Mouse (Mus musculus): ENCODE results near the gene Lrrk1. TPM values are rescaled to one million over a fixed set of nuclear protein-coding genes. Genes with fewer than 3 reads are reported as not detected.

Gene Lrrk1
- polyA plus RNA-seq, 1 experiment: 76.4 TPM

- no peak for TF ChIP-seq POLR2A (IDR thresholded peaks at IDR 0.05; ENCODE audit: borderline replicate concordance, extremely low read depth, low read depth, low read length)
- no peak for TF ChIP-seq CTCF (IDR thresholded peaks at IDR 0.05; ENCODE audit: insufficient read depth, low read length)
- whole genome bisulfite sequencing: 82% methylated on average over 7 of the region's 7 CpGs
- DNase-seq: no peak
- Histone ChIP-seq H3K4me3 (replicated peaks; ENCODE audit: extremely low read depth, low read depth, low read length) (no peak overlapping the region), H3K4me1 (ENCODE audit: control insufficient read depth, insufficient read depth, low read length) (peaks cover 3% of the 10 kb centered on the region; the same call in 1 of the 2 replicates)
Observed at GRCm38 (mm10) chr7:66229433-66229832, 158.7 kb downstream of the Lrrk1 start.

DNA sequence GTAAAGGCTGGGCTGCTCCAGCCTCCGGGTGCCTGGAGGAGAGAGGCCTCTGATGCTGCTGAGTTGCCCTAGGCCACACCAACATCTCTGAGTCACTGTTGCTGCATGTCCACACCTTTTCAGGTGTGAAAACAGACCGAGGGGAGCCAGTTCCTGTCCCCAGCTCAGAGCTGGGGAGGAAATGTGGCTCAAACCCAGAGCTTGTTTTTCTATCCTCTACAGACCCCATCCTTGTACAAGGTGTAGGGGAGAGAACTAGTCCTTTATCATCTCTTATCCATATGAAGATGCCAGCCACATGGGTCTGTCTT, 159.6 kb downstream of the Lrrk1 start:
- TF ChIP-seq CTCF (IDR thresholded peaks at IDR 0.05; ENCODE audit: insufficient read depth, low read length) (no peak), POLR2A (IDR thresholded peaks at IDR 0.05; ENCODE audit: borderline replicate concordance, extremely low read depth, low read depth, low read length) (no peak)
- DNase-seq: no peak
- Histone ChIP-seq H3K4me1 (ENCODE audit: control insufficient read depth, insufficient read depth, low read length) (peaks cover 3% of the 10 kb centered on the region; the same call in 1 of the 2 replicates), H3K4me3 (replicated peaks; ENCODE audit: extremely low read depth, low read depth, low read length) (no peak overlapping the region)
- 72% methylated on average over 2 of the region's 2 CpGs for WGBS

DNA sequence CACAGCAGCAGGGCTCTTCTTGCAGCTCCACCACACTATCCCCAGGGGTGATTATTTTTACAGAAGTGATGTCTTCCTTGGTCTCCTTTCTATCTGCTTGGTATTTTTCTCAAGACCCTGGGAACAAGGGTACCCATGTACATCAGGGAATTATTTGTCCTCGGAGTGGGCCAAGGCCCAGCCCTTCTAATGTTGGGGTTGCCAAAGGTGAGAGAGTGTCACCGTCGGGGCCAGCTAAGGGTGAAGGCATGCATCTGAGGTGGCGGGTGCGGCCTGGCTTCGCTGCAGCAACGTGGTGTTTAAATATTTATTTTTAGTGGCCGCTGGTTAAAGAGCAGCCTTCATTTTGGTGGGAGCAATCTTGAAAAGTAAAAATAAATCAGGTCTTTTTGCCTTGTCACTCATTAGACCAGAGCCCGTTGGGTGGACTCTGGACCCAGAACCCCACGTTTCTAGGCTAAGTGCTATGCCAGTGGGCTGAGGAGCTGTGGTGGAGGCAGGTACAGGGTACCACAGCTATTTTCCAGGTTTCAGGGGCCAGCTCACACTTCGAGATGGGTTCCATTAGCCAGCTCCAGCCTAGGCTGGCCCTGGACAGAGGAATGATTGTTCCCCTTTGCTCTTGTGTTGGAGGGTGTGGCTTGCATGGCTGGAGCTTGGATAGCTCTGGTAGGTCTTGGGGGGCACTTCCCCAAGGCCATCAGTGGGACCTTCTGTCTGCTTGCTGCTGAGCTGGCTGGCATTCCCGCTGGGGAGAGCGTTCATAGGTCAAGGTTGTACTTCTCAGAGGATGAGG, 160.1 kb downstream of the Lrrk1 start:
- H3K4me3 ChIP-seq (replicated peaks; ENCODE audit: extremely low read depth, low read depth, low read length): no peak overlapping the region
- peaks cover 3% of the 10 kb centered on the region; the same call in 1 of the 2 replicates for H3K4me1 ChIP-seq (ENCODE audit: control insufficient read depth, insufficient read depth, low read length)
- no peak for DNase-seq
- 66% methylated on average over 13 of the region's 13 CpGs for WGBS
- TF ChIP-seq CTCF (IDR thresholded peaks at IDR 0.05; ENCODE audit: insufficient read depth, low read length): no peak
- TF ChIP-seq POLR2A (IDR thresholded peaks at IDR 0.05; ENCODE audit: borderline replicate concordance, extremely low read depth, low read depth, low read length): no peak

GRCm38 (mm10) chr7:66225881-66226280, 162.3 kb downstream of the Lrrk1 start:
- 49% methylated on average over 3 of the region's 3 CpGs for WGBS
- TF ChIP-seq CTCF (IDR thresholded peaks at IDR 0.05; ENCODE audit: insufficient read depth, low read length) (no peak), POLR2A (IDR thresholded peaks at IDR 0.05; ENCODE audit: borderline replicate concordance, extremely low read depth, low read depth, low read length) (no peak)
- DNase-seq: no peak
- Histone ChIP-seq H3K4me1 (ENCODE audit: control insufficient read depth, insufficient read depth, low read length) (peaks cover 3% of the 10 kb centered on the region; the same call in 1 of the 2 replicates), H3K4me3 (replicated peaks; ENCODE audit: extremely low read depth, low read depth, low read length) (no peak overlapping the region)

DNA sequence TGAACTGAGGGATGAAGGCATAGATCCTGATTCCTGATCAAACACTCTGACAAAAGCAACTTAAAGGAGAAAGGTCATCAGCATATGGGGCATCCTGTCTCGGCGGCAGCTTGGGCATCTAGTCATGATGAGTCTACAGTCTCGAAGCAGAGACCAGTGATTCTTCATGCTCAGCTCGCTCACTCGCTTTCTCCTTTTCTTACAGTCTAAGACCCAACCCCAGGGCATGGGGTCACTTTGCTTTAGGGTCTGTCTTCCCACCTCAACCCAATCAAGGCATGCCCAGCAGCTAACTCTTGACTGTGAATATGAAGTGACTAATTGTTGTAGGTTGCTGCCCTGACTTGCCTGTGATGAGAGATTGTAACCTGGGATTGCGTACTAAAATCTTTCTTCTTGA, 163.6 kb downstream of the Lrrk1 start:
- WGBS: 96% methylated on average over 6 of the region's 6 CpGs
- TF ChIP-seq CTCF (IDR thresholded peaks at IDR 0.05; ENCODE audit: insufficient read depth, low read length): no peak
- TF ChIP-seq POLR2A (IDR thresholded peaks at IDR 0.05; ENCODE audit: borderline replicate concordance, extremely low read depth, low read depth, low read length): no peak

DNA sequence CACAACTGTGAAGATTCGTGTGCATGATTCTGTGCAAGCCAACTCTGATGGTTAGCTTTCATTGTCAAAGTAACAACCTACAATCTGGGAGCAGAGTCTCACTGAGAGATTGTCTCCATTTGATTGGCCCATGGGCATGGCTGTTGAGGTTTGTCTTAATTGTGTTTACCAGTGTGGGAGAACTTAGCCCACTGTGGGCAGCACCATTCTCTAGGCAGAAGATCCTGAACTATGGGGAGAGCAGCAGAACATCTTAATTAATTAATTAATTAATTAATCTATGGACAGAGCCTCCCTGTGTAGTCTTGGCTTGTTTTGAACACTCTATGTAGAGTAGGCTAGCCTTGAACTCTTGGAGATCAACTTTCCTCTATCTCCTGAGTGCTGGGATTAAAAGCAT, 164.4 kb downstream of the Lrrk1 start:
- no peak for DNase-seq
- no peak overlapping the region for H3K4me3 ChIP-seq (replicated peaks; ENCODE audit: extremely low read depth, low read depth, low read length)
- H3K4me1 ChIP-seq (ENCODE audit: control insufficient read depth, insufficient read depth, low read length): peaks cover 4% of the 10 kb centered on the region; the same call in 1 of the 2 replicates
- TF ChIP-seq CTCF (IDR thresholded peaks at IDR 0.05; ENCODE audit: insufficient read depth, low read length) (no peak), POLR2A (IDR thresholded peaks at IDR 0.05; ENCODE audit: borderline replicate concordance, extremely low read depth, low read depth, low read length) (no peak)
- WGBS: 87% methylated on average over 1 of the region's 1 CpGs

More for the DNA sequence above, 163.6 kb downstream of the Lrrk1 start:
- no peaks in the 10 kb centered on the region; the same call in 1 of the 2 replicates for H3K4me1 ChIP-seq (ENCODE audit: control insufficient read depth, insufficient read depth, low read length)
- DNase-seq: no peak
- H3K4me3 ChIP-seq (replicated peaks; ENCODE audit: extremely low read depth, low read depth, low read length): no peak overlapping the region

DNA sequence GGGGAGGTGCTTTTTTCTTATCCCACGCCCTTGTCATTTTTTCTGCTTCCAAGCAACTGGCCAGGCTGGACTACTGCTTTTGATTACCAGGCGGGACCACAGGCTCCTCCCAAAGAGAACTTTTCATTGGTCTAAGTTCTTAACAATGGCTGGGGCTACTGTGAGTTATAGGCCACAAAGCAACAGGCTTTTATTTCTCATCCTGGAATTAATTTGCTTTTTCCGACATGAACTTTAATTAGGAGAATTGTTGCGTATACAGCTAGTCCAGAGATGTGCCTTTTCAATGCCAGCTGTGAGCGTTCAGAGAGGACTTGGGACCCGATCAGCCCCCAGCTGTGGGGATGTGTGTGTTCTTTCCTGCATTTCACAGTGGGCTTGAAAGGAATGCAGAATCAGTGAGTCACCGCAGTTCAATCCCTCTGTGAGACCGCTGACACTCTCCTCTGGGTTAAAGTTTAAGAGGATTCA, 165.5 kb downstream of the Lrrk1 start:
- WGBS: 51% methylated on average over 8 of the region's 8 CpGs
- H3K4me1 ChIP-seq (ENCODE audit: control insufficient read depth, insufficient read depth, low read length): peaks cover 13% of the 10 kb centered on the region
- H3K4me3 ChIP-seq (replicated peaks; ENCODE audit: extremely low read depth, low read depth, low read length): no peak overlapping the region
- TF ChIP-seq CTCF (IDR thresholded peaks at IDR 0.05; ENCODE audit: insufficient read depth, low read length): no peak
- TF ChIP-seq POLR2A (IDR thresholded peaks at IDR 0.05; ENCODE audit: borderline replicate concordance, extremely low read depth, low read depth, low read length): no peak
- no peak for DNase-seq

DNA sequence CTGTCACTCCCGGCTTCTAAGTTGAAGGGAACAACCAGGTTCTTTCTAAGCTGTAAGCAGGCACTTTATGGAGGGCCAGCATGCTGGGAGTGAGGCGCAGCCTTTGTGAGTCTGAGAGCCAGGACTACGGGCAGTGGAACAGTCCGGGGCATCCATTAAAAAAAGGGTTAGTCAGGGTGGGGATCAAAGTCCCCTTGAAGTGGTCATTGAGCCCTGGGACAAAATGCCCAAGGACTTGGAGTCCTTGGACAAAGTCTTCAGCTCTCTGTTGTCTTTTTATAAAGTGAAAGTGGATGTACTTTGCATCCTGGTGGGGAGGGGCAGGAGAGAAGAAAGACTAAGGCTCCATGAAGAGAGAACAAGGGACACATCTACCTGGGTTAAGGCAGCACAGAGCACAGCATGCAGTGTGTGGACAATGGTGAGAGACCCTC, 168.3 kb downstream of the Lrrk1 start:
- H3K4me3 ChIP-seq (replicated peaks; ENCODE audit: extremely low read depth, low read depth, low read length): no peak overlapping the region
- TF ChIP-seq CTCF (IDR thresholded peaks at IDR 0.05; ENCODE audit: insufficient read depth, low read length) (no peak), POLR2A (IDR thresholded peaks at IDR 0.05; ENCODE audit: borderline replicate concordance, extremely low read depth, low read depth, low read length) (no peak)
- peaks cover 15% of the 10 kb centered on the region for H3K4me1 ChIP-seq (ENCODE audit: control insufficient read depth, insufficient read depth, low read length)
- 80% methylated on average over 4 of the region's 4 CpGs for WGBS
- DNase-seq: no peak

GRCm38 (mm10) chr7:66219028-66219793, 168.9 kb downstream of the Lrrk1 start:
- H3K4me3 ChIP-seq (replicated peaks; ENCODE audit: extremely low read depth, low read depth, low read length): no peak overlapping the region
- no peak for TF ChIP-seq POLR2A (IDR thresholded peaks at IDR 0.05; ENCODE audit: borderline replicate concordance, extremely low read depth, low read depth, low read length)
- TF ChIP-seq CTCF (IDR thresholded peaks at IDR 0.05; ENCODE audit: insufficient read depth, low read length): no peak
- peaks cover 15% of the 10 kb centered on the region for H3K4me1 ChIP-seq (ENCODE audit: control insufficient read depth, insufficient read depth, low read length)
- 74% methylated on average over 4 of the region's 4 CpGs for WGBS
- no peak for DNase-seq
